Mouse (Mus musculus) limb, embryonic 14.5 days (tissue): Measurements from ENCODE around the gene Plekhh2. TPM values are rescaled to one million over a fixed set of nuclear protein-coding genes. Genes with fewer than 3 reads are reported as not detected.
A peak's percentile ranks its signal among the peaks of the same experiment; 100 is the strongest.

ENCODE experiments used
- ATAC-seq: fragments of 200-750 bp; cut with Nextera tagmentation; 2 replicates; pipeline ENCODE4 v1.8.0; 2017; ENCODE audit warnings: low read depth, moderate number of reproducible peaks, moderate TSS enrichment; ENCODE audit not compliant: low FRiP score
- DNase-seq: peaks from one replicate; pipeline ENCODE4 v3.0.0-alpha.2; 2015; ENCODE audit warnings: low spot score
- H3K27ac ChIP-seq: fragments of 300-500 bp; sonication (generic); replicated peaks from 2 replicates; pipeline ENCODE4 v1.5.1; 2014; ENCODE audit warnings: low read depth, mild to moderate bottlenecking, low read length, moderate library complexity, mixed read lengths
- H3K27me3 ChIP-seq: fragments of 300-500 bp; sonication (generic); 2 replicates; pipeline ENCODE4 v1.6.1; 2014; ENCODE audit warnings: low read length, mixed read lengths; ENCODE audit not compliant: control insufficient read depth, insufficient read depth
- H3K36me3 ChIP-seq: fragments of 300-500 bp; sonication (generic); 2 replicates; pipeline ENCODE4 v1.6.1; 2014; ENCODE audit warnings: mild to moderate bottlenecking, low read length, moderate library complexity, mixed read lengths; ENCODE audit not compliant: control insufficient read depth, insufficient read depth
- H3K4me1 ChIP-seq: fragments of 300-500 bp; sonication (generic); 2 replicates; pipeline ENCODE4 v1.6.1; 2014; ENCODE audit warnings: antibody characterized with exemption, low read length, mixed read lengths; ENCODE audit not compliant: control insufficient read depth, insufficient read depth
- H3K4me2 ChIP-seq: fragments of 300-500 bp; sonication (generic); replicated peaks from 2 replicates; pipeline ENCODE4 v1.6.1; 2014; ENCODE audit warnings: low read depth, mild to moderate bottlenecking, low read length, moderate library complexity; ENCODE audit not compliant: severe bottlenecking
- H3K4me3 ChIP-seq: fragments of 300-500 bp; sonication (generic); replicated peaks from 2 replicates; pipeline ENCODE4 v1.5.1; 2014; ENCODE audit warnings: low read length
- H3K9ac ChIP-seq: fragments of 300-500 bp; sonication (generic); 2 replicates; pipeline ENCODE4 v1.6.1; 2014; ENCODE audit warnings: mild to moderate bottlenecking, low read depth, low read length, moderate library complexity; ENCODE audit not compliant: severe bottlenecking
- H3K9me3 ChIP-seq: fragments of 300-500 bp; sonication (generic); 2 replicates; pipeline ENCODE4 v1.6.1; 2016; ENCODE audit warnings: low read length; ENCODE audit not compliant: control insufficient read depth
- POLR2A ChIP-seq: fragments of 200-500 bp; IDR thresholded peaks from 2 replicates; pipeline ENCODE4 v1.8.0; 2012; ENCODE audit warnings: inconsistent platforms, mild to moderate bottlenecking, moderate library complexity, borderline replicate concordance; ENCODE audit not compliant: insufficient read depth, insufficient read length; ENCODE audit errors: extremely low read depth
- WGBS: fragments of 180-500 bp; shearing (Covaris S2); extraction: QIAGEN DNeasy Blood & Tissue Kit; methylation state at CpG from one replicate; pipeline ENCODE4 v1.1.7; 2014; 5-methylcytosine and 5-hydroxymethylcytosine counted together
- polyA plus RNA-seq, 2 experiments: library from polyadenylated mRNA; depleted of rRNA in 1 of 2; stranded (reverse) in 1 of 2; unstranded in 1 of 2; fragments of >200 nt; fragmentation: Nextera tagmentation in 1 of 2; extraction: Ambion mirVana in 1 of 2; gene quantifications; 2 replicates each; pipeline versions ENCODE4 v1.2.1 to v1.2.3; 2012 to 2014

Gene Plekhh2
- polyA plus RNA-seq, 2 experiments, result 12.8 to 24.5 TPM

GRCm38 (mm10) chr17:84497026-84497425 lies 14.7 kb upstream of the Plekhh2 start:
- no peaks in the 10 kb centered on the region for H3K4me1 ChIP-seq
- no peak for ATAC-seq
- no peak for TF ChIP-seq POLR2A
- DNase-seq, result no peak
- no peak overlapping the region for H3K4me2 ChIP-seq
- H3K27ac ChIP-seq, result no peak overlapping the region
- H3K36me3 ChIP-seq, result no peaks in the 10 kb centered on the region
- H3K9me3 ChIP-seq, result no peaks in the 10 kb centered on the region
- no peak overlapping the region for H3K9ac ChIP-seq
- H3K27me3 ChIP-seq, result no peaks in the 10 kb centered on the region
- H3K4me3 ChIP-seq, result no peak overlapping the region
- 84% methylated on average over 5 of the region's 5 CpGs for WGBS

DNA sequence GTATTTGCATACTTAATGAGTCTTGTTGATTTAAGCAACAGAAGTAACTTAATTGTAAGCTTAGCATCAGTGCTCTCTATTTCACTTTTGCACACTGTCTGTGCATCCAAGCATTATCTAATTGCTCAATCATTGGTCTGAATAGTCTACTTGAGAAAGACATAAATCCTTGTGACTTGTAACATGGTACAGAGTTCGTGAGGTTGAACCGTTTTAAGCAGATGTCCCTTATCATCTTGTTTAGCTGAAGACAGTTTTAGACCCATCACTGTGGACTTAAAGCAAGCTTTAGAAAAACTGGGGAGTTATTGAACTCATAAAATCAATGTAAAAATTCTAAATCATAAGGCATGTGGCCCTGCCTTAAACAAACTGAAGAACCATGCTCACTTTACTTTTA lies 14.1 kb upstream of the Plekhh2 start:
- WGBS, result 68% methylated on average over 2 of the region's 2 CpGs

DNA sequence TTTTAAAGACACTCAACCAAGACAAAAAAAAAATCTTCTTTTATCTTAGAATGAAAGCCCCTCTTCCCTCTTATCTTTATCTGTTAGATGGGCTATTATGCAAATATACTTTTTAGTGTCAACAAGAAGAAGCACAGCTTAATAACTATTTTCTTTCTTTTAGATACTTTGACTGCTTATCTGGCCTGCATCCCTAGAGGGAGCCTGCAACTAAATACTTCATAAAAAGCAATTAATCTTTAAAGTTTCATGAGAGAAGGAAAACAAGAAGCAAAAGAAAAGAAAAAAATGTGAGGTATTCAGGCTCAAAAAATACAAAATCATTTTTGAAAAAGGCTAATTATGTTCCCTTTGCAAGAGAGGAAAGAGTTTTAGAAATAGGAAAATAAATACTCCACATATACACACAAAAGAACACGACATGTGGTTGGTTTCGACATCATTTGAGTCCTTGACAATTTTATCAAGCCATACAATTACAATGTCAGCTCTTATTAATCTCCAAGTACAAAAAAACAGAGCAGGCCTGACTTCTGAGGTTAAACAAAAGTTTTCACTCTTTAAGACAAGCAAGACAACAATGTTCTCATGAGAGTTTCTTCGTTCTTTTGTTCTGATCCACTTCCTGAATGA lies 13.6 kb upstream of the Plekhh2 start:
- WGBS, result 81% methylated on average over 3 of the region's 3 CpGs
- Histone ChIP-seq H3K27ac (no peak overlapping the region), H3K9me3 (no peaks in the 10 kb centered on the region)

More for the DNA sequence above, 14.1 kb upstream of the Plekhh2 start:
- Histone ChIP-seq H3K27me3 (no peaks in the 10 kb centered on the region), H3K9me3 (no peaks in the 10 kb centered on the region), H3K9ac (no peak overlapping the region), H3K4me2 (no peak overlapping the region), H3K36me3 (no peaks in the 10 kb centered on the region), H3K4me3 (no peak overlapping the region), H3K27ac (no peak overlapping the region), H3K4me1 (no peaks in the 10 kb centered on the region)
- ATAC-seq, result no peak
- no peak for TF ChIP-seq POLR2A
- no peak for DNase-seq

GRCm38 (mm10) chr17:84498639-84499038 lies 13.1 kb upstream of the Plekhh2 start:
- H3K36me3 ChIP-seq, result no peaks in the 10 kb centered on the region
- WGBS, result 64% methylated on average over 5 of the region's 5 CpGs
- TF ChIP-seq POLR2A, result no peak
- no peak overlapping the region for H3K27ac ChIP-seq
- H3K27me3 ChIP-seq, result no peaks in the 10 kb centered on the region
- no peak overlapping the region for H3K9ac ChIP-seq
- no peaks in the 10 kb centered on the region for H3K9me3 ChIP-seq
- H3K4me1 ChIP-seq, result no peaks in the 10 kb centered on the region
- ATAC-seq, result peak; percentile 55; the same call in 1 of the 2 replicates
- peak; percentile 78 for DNase-seq
- no peak overlapping the region for H3K4me3 ChIP-seq
- H3K4me2 ChIP-seq, result no peak overlapping the region

More for the DNA sequence above, 13.6 kb upstream of the Plekhh2 start:
- DNase-seq, result no peak
- H3K4me2 ChIP-seq, result no peak overlapping the region
- no peak for ATAC-seq
- H3K4me1 ChIP-seq, result no peaks in the 10 kb centered on the region
- no peak overlapping the region for H3K9ac ChIP-seq
- H3K36me3 ChIP-seq, result no peaks in the 10 kb centered on the region
- no peaks in the 10 kb centered on the region for H3K27me3 ChIP-seq
- no peak for TF ChIP-seq POLR2A
- H3K4me3 ChIP-seq, result no peak overlapping the region

- no peak overlapping the region for H3K27ac ChIP-seq
- H3K27me3 ChIP-seq, result no peaks in the 10 kb centered on the region
- no peak for TF ChIP-seq POLR2A
- H3K9ac ChIP-seq, result no peak overlapping the region
- no peaks in the 10 kb centered on the region for H3K4me1 ChIP-seq
- H3K9me3 ChIP-seq, result no peaks in the 10 kb centered on the region
- H3K4me2 ChIP-seq, result no peak overlapping the region
- WGBS, result 83% methylated on average over 3 of the region's 3 CpGs
- ATAC-seq (no peak), DNase-seq (no peak)
- H3K4me3 ChIP-seq, result no peak overlapping the region
- no peaks in the 10 kb centered on the region for H3K36me3 ChIP-seq
Observed at GRCm38 (mm10) chr17:84502341-84502740, 9.4 kb upstream of the Plekhh2 start.

GRCm38 (mm10) chr17:84505922-84506321 lies 5.8 kb upstream of the Plekhh2 start:
- Histone ChIP-seq H3K4me2 (no peak overlapping the region), H3K27ac (no peak overlapping the region), H3K4me1 (peaks cover 12% of the 10 kb centered on the region), H3K36me3 (no peaks in the 10 kb centered on the region), H3K9me3 (no peaks in the 10 kb centered on the region), H3K9ac (no peak overlapping the region), H3K4me3 (no peak overlapping the region), H3K27me3 (no peaks in the 10 kb centered on the region)
- ATAC-seq (no peak), DNase-seq (no peak)
- TF ChIP-seq POLR2A, result no peak
- whole genome bisulfite sequencing, result 84% methylated on average over 2 of the region's 2 CpGs
